Mouse (Mus musculus) stomach, postnatal 0 days (tissue): ENCODE results near the gene Pax8.

Source experiments
- CTCF ChIP-seq: IDR thresholded peaks from 2 replicates; pipeline ENCODE4 v1.5.1; 2016; ENCODE audit warnings: antibody characterized with exemption, low read depth, mild to moderate bottlenecking, moderate library complexity
- EP300 ChIP-seq: optimal IDR thresholded peaks from 2 replicates; pipeline ENCODE3; 2016; ENCODE audit warnings: antibody characterized with exemption

- no peak for TF ChIP-seq CTCF
- TF ChIP-seq EP300: no peak
Measured at GRCm38 (mm10) chr2:24435699-24436098, 39.7 kb downstream of the Pax8 start.
